In genomic region chr4:117161183-117161582, GRCm38 (mm10) we compare ENCODE assay signal across 18 mouse cellular contexts. TPM values are rescaled to one million over a fixed set of nuclear protein-coding genes. Genes with fewer than 3 reads are reported as not detected.
DNase-seq lines count a peak whose midpoint lies in the region; ATAC-seq lines count a peak whose summit lies in the region.
"Had no signal": no experiment of that assay in that cellular context is flagged by ENCODE, and none has a peak within 500 bp of the region (broad histone marks: within the 10 kb centered on the region; RNA-seq: fewer than 3 reads in every experiment).

No protein-coding gene starts in this region.

- H3K27ac ChIP-seq in forebrain, embryonic 15.5 days (replicated peaks) = no peak overlapping the region
- no peak overlapping the region for H3K27ac ChIP-seq in forebrain, embryonic 14.5 days (ENCODE audit: low read depth, low read length)
- no peak overlapping the region for H3K27ac ChIP-seq in hindbrain, embryonic 14.5 days
- no peak overlapping the region for H3K27ac ChIP-seq in hindbrain, embryonic 10.5 days
- no peak overlapping the region for H3K27ac ChIP-seq in limb, embryonic 13.5 days
- no peak overlapping the region for H3K27ac ChIP-seq in limb, embryonic 10.5 days
- no peak overlapping the region for H3K27ac ChIP-seq in neural tube, embryonic 14.5 days (ENCODE audit: low read depth, low read length)

- 0 out of 2 replicates have a peak, but pooled peaks cover 4% of the 10 kb centered on the region for H3K4me1 ChIP-seq in forebrain, embryonic 15.5 days
- H3K4me1 ChIP-seq in forebrain, embryonic 14.5 days (ENCODE audit: control insufficient read depth, insufficient read depth, low read length) = no peaks in the 10 kb centered on the region
- no peaks in the 10 kb centered on the region for H3K4me1 ChIP-seq in hindbrain, embryonic 14.5 days (replicated peaks; ENCODE audit: control insufficient read depth, insufficient read depth, low read length)
- H3K4me1 ChIP-seq in hindbrain, embryonic 10.5 days (replicated peaks) = no peaks in the 10 kb centered on the region
- no peaks in the 10 kb centered on the region for H3K4me1 ChIP-seq in limb, embryonic 13.5 days
- H3K4me1 ChIP-seq in limb, embryonic 10.5 days = no peaks in the 10 kb centered on the region
- H3K4me1 ChIP-seq in neural tube, embryonic 14.5 days (ENCODE audit: control insufficient read depth, insufficient read depth, low read length) = no peaks in the 10 kb centered on the region

- H3K4me2 ChIP-seq in forebrain, embryonic 15.5 days (replicated peaks) = no peak overlapping the region
- no peak overlapping the region for H3K4me2 ChIP-seq in forebrain, embryonic 14.5 days (ENCODE audit: low read length)
- no peak overlapping the region for H3K4me2 ChIP-seq in hindbrain, embryonic 14.5 days (replicated peaks)
- no peak overlapping the region for H3K4me2 ChIP-seq in limb, embryonic 13.5 days (replicated peaks)
- no peak overlapping the region for H3K4me2 ChIP-seq in neural tube, embryonic 14.5 days (ENCODE audit: low read depth, low read length)

- peaks cover 17% of the 10 kb centered on the region for H3K36me3 ChIP-seq in forebrain, embryonic 15.5 days
- H3K36me3 ChIP-seq in forebrain, embryonic 14.5 days (ENCODE audit: control insufficient read depth, insufficient read depth, low read length) = peaks cover 57% of the 10 kb centered on the region
- 0 out of 2 replicates have a peak, but pooled peaks cover 6% of the 10 kb centered on the region for H3K36me3 ChIP-seq in hindbrain, embryonic 14.5 days (replicated peaks; ENCODE audit: control insufficient read depth, insufficient read depth)
- peaks cover 79% of the 10 kb centered on the region for H3K36me3 ChIP-seq in hindbrain, embryonic 10.5 days
- peaks cover 71% of the 10 kb centered on the region for H3K36me3 ChIP-seq in limb, embryonic 13.5 days
- peaks cover 78% of the 10 kb centered on the region for H3K36me3 ChIP-seq in limb, embryonic 10.5 days
- H3K36me3 ChIP-seq in neural tube, embryonic 14.5 days (ENCODE audit: control insufficient read depth, insufficient read depth, low read length) = no peaks in the 10 kb centered on the region

- H3K9ac ChIP-seq in forebrain, embryonic 15.5 days (replicated peaks) = no peak overlapping the region
- H3K9ac ChIP-seq in forebrain, embryonic 14.5 days (ENCODE audit: low read length) = no peak overlapping the region
- no peak overlapping the region for H3K9ac ChIP-seq in hindbrain, embryonic 14.5 days
- peak overlapping the region; percentile 35; the same call in 1 of the 2 replicates for H3K9ac ChIP-seq in limb, embryonic 13.5 days
- H3K9ac ChIP-seq in neural tube, embryonic 14.5 days (replicated peaks; ENCODE audit: low read depth, low read length) = no peak overlapping the region

- no peak for DNase-seq in forebrain, embryonic 14.5 days (ENCODE audit: low spot score)
- no peak for DNase-seq in hindbrain, embryonic 14.5 days (ENCODE audit: low spot score)
- no peak for DNase-seq in hindbrain, embryonic 10.5 days (ENCODE audit: low spot score)
- no peak for DNase-seq in limb, embryonic 10.5 days (ENCODE audit: low spot score)
- no peak for DNase-seq in neural tube, embryonic 10.5 days (ENCODE audit: extremely low spot score, low spot score)
- DNase-seq: adrenal gland, postnatal 10 days; cerebellum, adult 11-12 months; cerebellum, adult 9-10 months; cerebellum, postnatal 25 days; gastrocnemius, postnatal 36 days; heart, adult 11 months; heart, postnatal 10 days; kidney, adult 11 months had no signal

- H3K4me3 ChIP-seq in forebrain, embryonic 15.5 days = no peak overlapping the region
- H3K4me3 ChIP-seq in forebrain, embryonic 14.5 days (ENCODE audit: low read depth, low read length) = no peak overlapping the region
- no peak overlapping the region for H3K4me3 ChIP-seq in hindbrain, embryonic 14.5 days (replicated peaks; ENCODE audit: low read length)
- H3K4me3 ChIP-seq in hindbrain, embryonic 10.5 days = no peak overlapping the region
- no peak overlapping the region for H3K4me3 ChIP-seq in limb, embryonic 13.5 days
- H3K4me3 ChIP-seq in limb, embryonic 10.5 days = no peak overlapping the region
- H3K4me3 ChIP-seq in neural tube, embryonic 14.5 days (ENCODE audit: low read depth, low read length) = no peak overlapping the region

- 0 out of 2 replicates have a peak, but pooled peaks have one; percentile 63 for ATAC-seq in forebrain, embryonic 15.5 days (replicated peaks)
- ATAC-seq in forebrain, embryonic 14.5 days = no peak
- ATAC-seq in hindbrain, embryonic 14.5 days (ENCODE audit: low FRiP score) = 0 out of 2 replicates have a peak, but pooled peaks have one; percentile 40
- ATAC-seq in limb, embryonic 13.5 days (ENCODE audit: low FRiP score, low read depth) = no peak
- 0 out of 2 replicates have a peak, but pooled peaks have one; percentile 28 for ATAC-seq in neural tube, embryonic 14.5 days (ENCODE audit: low read depth)

- no peaks in the 10 kb centered on the region for H3K27me3 ChIP-seq in forebrain, embryonic 15.5 days
- H3K27me3 ChIP-seq in forebrain, embryonic 14.5 days (replicated peaks; ENCODE audit: control insufficient read depth, insufficient read depth, low read length) = no peaks in the 10 kb centered on the region
- H3K27me3 ChIP-seq in hindbrain, embryonic 14.5 days (ENCODE audit: control insufficient read depth, insufficient read depth, low read length) = no peaks in the 10 kb centered on the region
- H3K27me3 ChIP-seq in hindbrain, embryonic 10.5 days (ENCODE audit: insufficient read depth, poor library complexity, severe bottlenecking) = no peaks in the 10 kb centered on the region
- no peaks in the 10 kb centered on the region for H3K27me3 ChIP-seq in limb, embryonic 13.5 days
- no peaks in the 10 kb centered on the region for H3K27me3 ChIP-seq in limb, embryonic 10.5 days (ENCODE audit: low read depth, poor library complexity, severe bottlenecking)
- H3K27me3 ChIP-seq in neural tube, embryonic 14.5 days (ENCODE audit: control insufficient read depth, insufficient read depth, low read length) = no peaks in the 10 kb centered on the region

- WGBS in forebrain, embryonic 15.5 days = 71% methylated on average over 4 of the region's 4 CpGs
- WGBS in forebrain, embryonic 14.5 days = 75% methylated on average over 4 of the region's 4 CpGs
- WGBS in hindbrain, embryonic 14.5 days = 72% methylated on average over 4 of the region's 4 CpGs
- WGBS in hindbrain, embryonic 10.5 days = 81% methylated on average over 4 of the region's 4 CpGs
- WGBS in limb, embryonic 13.5 days = 67% methylated on average over 4 of the region's 4 CpGs
- WGBS in limb, embryonic 10.5 days = 69% methylated on average over 4 of the region's 4 CpGs
- 60% methylated on average over 4 of the region's 4 CpGs for WGBS in neural tube, embryonic 14.5 days

- no peaks in the 10 kb centered on the region for H3K9me3 ChIP-seq in forebrain, embryonic 15.5 days
- no peaks in the 10 kb centered on the region for H3K9me3 ChIP-seq in forebrain, embryonic 14.5 days (replicated peaks; ENCODE audit: control insufficient read depth, low read length)
- H3K9me3 ChIP-seq in hindbrain, embryonic 14.5 days (ENCODE audit: control insufficient read depth, low read length) = no peaks in the 10 kb centered on the region
- no peaks in the 10 kb centered on the region for H3K9me3 ChIP-seq in hindbrain, embryonic 10.5 days
- H3K9me3 ChIP-seq in limb, embryonic 13.5 days = no peaks in the 10 kb centered on the region
- H3K9me3 ChIP-seq in limb, embryonic 10.5 days (replicated peaks) = no peaks in the 10 kb centered on the region
- H3K9me3 ChIP-seq in neural tube, embryonic 14.5 days (ENCODE audit: control insufficient read depth, low read length) = no peaks in the 10 kb centered on the region

RNA-seq across cellular contexts. Expression of gene Rps8, which starts 5.1 kb away (rescaled TPM):
- 478 and 525 TPM in 2 replicates for polyA plus RNA-seq in forebrain, embryonic 15.5 days (2015; fragmentation: Nextera tagmentation; extraction: Ambion mirVana)
- 621 and 797 TPM in 2 replicates for polyA plus RNA-seq in forebrain, embryonic 14.5 days (2014; fragmentation: Nextera tagmentation; extraction: Ambion mirVana)
- polyA plus RNA-seq in hindbrain, embryonic 14.5 days (2014; fragmentation: Nextera tagmentation; extraction: Ambion mirVana) = 549 and 672 TPM in 2 replicates
- 660 and 807 TPM in 2 replicates for polyA plus RNA-seq in hindbrain, embryonic 10.5 days (2016; fragmentation: Nextera tagmentation; extraction: Ambion mirVana)
- 885 and 930 TPM in 2 replicates for polyA plus RNA-seq in limb, embryonic 13.5 days (2015; fragmentation: Nextera tagmentation; extraction: Ambion mirVana)
- polyA plus RNA-seq in limb, embryonic 10.5 days (2016; fragmentation: Nextera tagmentation; extraction: Ambion mirVana) = 842 and 1,039 TPM in 2 replicates
- polyA plus RNA-seq in neural tube, embryonic 14.5 days (2014; fragmentation: Nextera tagmentation; extraction: Ambion mirVana) = 549 and 599 TPM in 2 replicates

RNA-seq across cellular contexts. Expression of gene Kif2c, which starts 21.3 kb away (rescaled TPM):
- polyA plus RNA-seq in forebrain, embryonic 15.5 days (2015; fragmentation: Nextera tagmentation; extraction: Ambion mirVana) = 35.5 and 39.3 TPM in 2 replicates
- 38.5 and 38.6 TPM in 2 replicates for polyA plus RNA-seq in forebrain, embryonic 14.5 days (2014; fragmentation: Nextera tagmentation; extraction: Ambion mirVana)
- polyA plus RNA-seq in hindbrain, embryonic 14.5 days (2014; fragmentation: Nextera tagmentation; extraction: Ambion mirVana) = 8.6 and 10.3 TPM in 2 replicates
- 76.6 and 99.4 TPM in 2 replicates for polyA plus RNA-seq in hindbrain, embryonic 10.5 days (2016; fragmentation: Nextera tagmentation; extraction: Ambion mirVana)
- 71.4 and 72.6 TPM in 2 replicates for polyA plus RNA-seq in limb, embryonic 13.5 days (2015; fragmentation: Nextera tagmentation; extraction: Ambion mirVana)
- polyA plus RNA-seq in limb, embryonic 10.5 days (2016; fragmentation: Nextera tagmentation; extraction: Ambion mirVana) = 116 and 124 TPM in 2 replicates
- polyA plus RNA-seq in neural tube, embryonic 14.5 days (2014; fragmentation: Nextera tagmentation; extraction: Ambion mirVana) = 3.5 and 6.0 TPM in 2 replicates

RNA-seq across cellular contexts. Expression of gene Plk3, which starts 27.4 kb away (rescaled TPM):
- 8.6 and 8.8 TPM in 2 replicates for polyA plus RNA-seq in forebrain, embryonic 15.5 days (2015; fragmentation: Nextera tagmentation; extraction: Ambion mirVana)
- polyA plus RNA-seq in forebrain, embryonic 14.5 days (2014; fragmentation: Nextera tagmentation; extraction: Ambion mirVana) = 7.0 and 7.1 TPM in 2 replicates
- 17.4 and 21.7 TPM in 2 replicates for polyA plus RNA-seq in hindbrain, embryonic 14.5 days (2014; fragmentation: Nextera tagmentation; extraction: Ambion mirVana)
- 41.8 and 58.6 TPM in 2 replicates for polyA plus RNA-seq in hindbrain, embryonic 10.5 days (2016; fragmentation: Nextera tagmentation; extraction: Ambion mirVana)
- polyA plus RNA-seq in limb, embryonic 13.5 days (2015; fragmentation: Nextera tagmentation; extraction: Ambion mirVana) = 3.1 and 3.5 TPM in 2 replicates
- polyA plus RNA-seq in limb, embryonic 10.5 days (2016; fragmentation: Nextera tagmentation; extraction: Ambion mirVana) = 2.5 and 3.5 TPM in 2 replicates
- 16.1 and 19.1 TPM in 2 replicates for polyA plus RNA-seq in neural tube, embryonic 14.5 days (2014; fragmentation: Nextera tagmentation; extraction: Ambion mirVana)

RNA-seq across cellular contexts. Expression of gene Tctex1d4, which starts 34.6 kb away (rescaled TPM):
- 0.37 TPM in 1 of 2 replicates, not detected in the other for polyA plus RNA-seq in forebrain, embryonic 15.5 days (2015; fragmentation: Nextera tagmentation; extraction: Ambion mirVana)
- polyA plus RNA-seq in forebrain, embryonic 14.5 days (2014; fragmentation: Nextera tagmentation; extraction: Ambion mirVana) = 0.25 and 0.32 TPM in 2 replicates
- 0.82 and 1.6 TPM in 2 replicates for polyA plus RNA-seq in hindbrain, embryonic 14.5 days (2014; fragmentation: Nextera tagmentation; extraction: Ambion mirVana)
- polyA plus RNA-seq in hindbrain, embryonic 10.5 days (2016; fragmentation: Nextera tagmentation; extraction: Ambion mirVana) = 0.71 TPM in 1 of 2 replicates, not detected in the other
- polyA plus RNA-seq in limb, embryonic 13.5 days (2015; fragmentation: Nextera tagmentation; extraction: Ambion mirVana) = not detected in 2 replicates
- not detected in 2 replicates for polyA plus RNA-seq in limb, embryonic 10.5 days (2016; fragmentation: Nextera tagmentation; extraction: Ambion mirVana)
- polyA plus RNA-seq in neural tube, embryonic 14.5 days (2014; fragmentation: Nextera tagmentation; extraction: Ambion mirVana) = not detected in 2 replicates
- polyA plus RNA-seq: heart, embryonic 14.5 days; intestine, embryonic 14.5 days had no signal

RNA-seq across cellular contexts. Expression of gene Btbd19, which starts 35.7 kb away (rescaled TPM):
- 4.4 and 4.6 TPM in 2 replicates for polyA plus RNA-seq in forebrain, embryonic 15.5 days (2015; fragmentation: Nextera tagmentation; extraction: Ambion mirVana)
- 2.2 and 2.5 TPM in 2 replicates for polyA plus RNA-seq in forebrain, embryonic 14.5 days (2014; fragmentation: Nextera tagmentation; extraction: Ambion mirVana)
- 3.1 and 3.2 TPM in 2 replicates for polyA plus RNA-seq in hindbrain, embryonic 14.5 days (2014; fragmentation: Nextera tagmentation; extraction: Ambion mirVana)
- polyA plus RNA-seq in hindbrain, embryonic 10.5 days (2016; fragmentation: Nextera tagmentation; extraction: Ambion mirVana) = 4.4 and 4.8 TPM in 2 replicates
- polyA plus RNA-seq in limb, embryonic 13.5 days (2015; fragmentation: Nextera tagmentation; extraction: Ambion mirVana) = 5.1 and 5.2 TPM in 2 replicates
- 5.5 and 5.9 TPM in 2 replicates for polyA plus RNA-seq in limb, embryonic 10.5 days (2016; fragmentation: Nextera tagmentation; extraction: Ambion mirVana)
- polyA plus RNA-seq in neural tube, embryonic 14.5 days (2014; fragmentation: Nextera tagmentation; extraction: Ambion mirVana) = 2.7 and 3.9 TPM in 2 replicates

Comparison
In these comparisons a context has a peak if more than half of its experiments do, and no peak if none do; other contexts are left out.
1. ATAC-seq: peak in forebrain, embryonic 15.5 days (single experiment), hindbrain, embryonic 14.5 days (single experiment) and neural tube, embryonic 14.5 days (single experiment); none in forebrain, embryonic 14.5 days (single experiment) and limb, embryonic 13.5 days (single experiment).